8 mouse cellular contexts compared by ENCODE assay signal in the genomic region with DNA sequence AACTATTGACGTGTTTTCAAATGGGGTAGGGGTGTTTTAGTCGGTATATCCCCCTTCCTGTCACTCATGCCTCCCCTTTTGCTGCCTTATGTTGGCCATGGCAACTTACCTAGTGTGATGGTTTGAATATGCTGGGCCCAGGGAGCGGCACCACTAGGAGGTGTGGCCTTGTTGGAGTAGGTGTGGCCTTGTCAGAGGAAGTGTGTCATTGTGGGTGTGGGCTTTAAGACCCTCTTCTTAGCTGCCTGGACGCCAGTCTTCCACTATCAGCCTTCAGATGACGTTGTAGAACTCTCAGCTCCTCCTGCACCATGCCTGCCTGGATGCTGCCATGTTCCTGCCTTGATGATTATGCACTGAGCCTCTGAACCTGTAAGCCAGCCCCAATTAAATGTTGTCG. TPM values are rescaled to one million over a fixed set of nuclear protein-coding genes. Genes with fewer than 3 reads are reported as not detected.
A peak's percentile ranks its signal among the peaks of the same experiment; 100 is the strongest.
DNase-seq lines count a peak whose midpoint lies in the region; ATAC-seq and TF ChIP-seq lines count a peak whose summit lies in the region.

Rcan1 (minus strand) TSS at position 162 of the 400 bp plus-strand sequence.

- 74% methylated on average over 6 of the region's 6 CpGs for WGBS in forebrain, embryonic 14.5 days
- WGBS in hindbrain, embryonic 12.5 days: 72% methylated on average over 6 of the region's 6 CpGs
- whole genome bisulfite sequencing in macrophage (ENCODE audit: missing documents): 90% methylated on average over 6 of the region's 6 CpGs

- peaks cover 8% of the 10 kb centered on the region for H3K4me1 ChIP-seq in ES-Bruce4 (ENCODE audit: control insufficient read depth, insufficient read depth, low read length)
- H3K4me1 ChIP-seq in forebrain, embryonic 14.5 days (ENCODE audit: control insufficient read depth, insufficient read depth, low read length): no peaks in the 10 kb centered on the region
- no peaks in the 10 kb centered on the region for H3K4me1 ChIP-seq in hindbrain, embryonic 12.5 days

- no peaks in the 10 kb centered on the region for H3K79me3 ChIP-seq in C2C12 (ENCODE audit: low read depth)

- no peak within 1 kb of the TSS for H3K4me2 ChIP-seq in forebrain, embryonic 14.5 days (ENCODE audit: low read length)
- H3K4me2 ChIP-seq in hindbrain, embryonic 12.5 days (replicated peaks): no peak within 1 kb of the TSS

- no peak for TF ChIP-seq EP300 in ES-Bruce4 (IDR thresholded peaks at IDR 0.05; ENCODE audit: insufficient read depth, low read depth, low read length)

- no peaks in the 10 kb centered on the region for H3K36me3 ChIP-seq in C2C12 (ENCODE audit: control insufficient read depth, insufficient read depth)
- no peaks in the 10 kb centered on the region for H3K36me3 ChIP-seq in ES-Bruce4 (ENCODE audit: control insufficient read depth, insufficient read depth, low read length, poor library complexity, severe bottlenecking)
- H3K36me3 ChIP-seq in forebrain, embryonic 14.5 days (ENCODE audit: control insufficient read depth, insufficient read depth, low read length): no peaks in the 10 kb centered on the region
- no peaks in the 10 kb centered on the region for H3K36me3 ChIP-seq in hindbrain, embryonic 12.5 days
- no peaks in the 10 kb centered on the region for H3K36me3 ChIP-seq in macrophage (ENCODE audit: inconsistent target)

- no peak for DNase-seq in forebrain, embryonic 14.5 days (ENCODE audit: low spot score)
- DNase-seq in urinary bladder, postnatal 25 days (ENCODE audit: low spot score): no peak
- no peak for DNase-seq in kidney, postnatal 36 days

- no peak within 1 kb of the TSS for H3K9ac ChIP-seq in ES-Bruce4 (ENCODE audit: low read depth, poor library complexity, severe bottlenecking)
- no peak within 1 kb of the TSS for H3K9ac ChIP-seq in forebrain, embryonic 14.5 days (ENCODE audit: low read length)
- H3K9ac ChIP-seq in hindbrain, embryonic 12.5 days: no peak within 1 kb of the TSS

- no peak within 1 kb of the TSS for H3K4me3 ChIP-seq in C2C12 (ENCODE audit: insufficient read depth, poor library complexity, severe bottlenecking)
- peak within 1 kb of the TSS; percentile 53 for H3K4me3 ChIP-seq in ES-Bruce4 (ENCODE audit: low read depth, low read length)
- no peak within 1 kb of the TSS for H3K4me3 ChIP-seq in forebrain, embryonic 14.5 days (ENCODE audit: low read depth, low read length)
- no peak within 1 kb of the TSS for H3K4me3 ChIP-seq in hindbrain, embryonic 12.5 days
- no peak within 1 kb of the TSS for H3K4me3 ChIP-seq in macrophage (ENCODE audit: inconsistent target)

- no peak for ATAC-seq in forebrain, embryonic 14.5 days
- no peak for ATAC-seq in hindbrain, embryonic 12.5 days (ENCODE audit: low FRiP score)
- ATAC-seq in frontal cortex, adult (ENCODE audit: low TSS enrichment): no peak

- TF ChIP-seq CTCF in C2C12 (IDR thresholded peaks at IDR 0.05; ENCODE audit: control insufficient read depth, insufficient read depth, insufficient read length) (no peak), ES-Bruce4 (IDR thresholded peaks at IDR 0.05; ENCODE audit: low read depth, low read length) (no peak)

- no peaks in the 10 kb centered on the region for H3K9me3 ChIP-seq in ES-Bruce4 (replicated peaks; ENCODE audit: control insufficient read depth, insufficient read depth, low read length, poor library complexity, severe bottlenecking)
- no peaks in the 10 kb centered on the region for H3K9me3 ChIP-seq in forebrain, embryonic 14.5 days (replicated peaks; ENCODE audit: control insufficient read depth, low read length)
- no peaks in the 10 kb centered on the region for H3K9me3 ChIP-seq in hindbrain, embryonic 12.5 days (replicated peaks)

- no peak within 1 kb of the TSS for H3K27ac ChIP-seq in ES-Bruce4 (ENCODE audit: insufficient read depth, low read length)
- H3K27ac ChIP-seq in forebrain, embryonic 14.5 days (ENCODE audit: low read depth, low read length): no peak within 1 kb of the TSS
- H3K27ac ChIP-seq in hindbrain, embryonic 12.5 days: no peak within 1 kb of the TSS
- H3K27ac ChIP-seq in macrophage: no peak within 1 kb of the TSS

- peak; percentile 55 for TF ChIP-seq POLR2A in ES-Bruce4 (IDR thresholded peaks at IDR 0.05; ENCODE audit: insufficient read depth, low read length)

- no peaks in the 10 kb centered on the region for H3K27me3 ChIP-seq in C2C12 (ENCODE audit: control insufficient read depth, insufficient read depth, insufficient read length)
- H3K27me3 ChIP-seq in ES-Bruce4 (ENCODE audit: control insufficient read depth, insufficient read depth, low read length, poor library complexity, severe bottlenecking): no peaks in the 10 kb centered on the region
- no peaks in the 10 kb centered on the region for H3K27me3 ChIP-seq in forebrain, embryonic 14.5 days (replicated peaks; ENCODE audit: control insufficient read depth, insufficient read depth, low read length)
- H3K27me3 ChIP-seq in hindbrain, embryonic 12.5 days: no peaks in the 10 kb centered on the region; the same call in 1 of the 2 replicates

- H3ac ChIP-seq in C2C12 (ENCODE audit: control insufficient read depth, insufficient read length, low read depth): no peak within 1 kb of the TSS

- H3K79me2 ChIP-seq in C2C12 (ENCODE audit: control insufficient read depth, insufficient read depth) (no peaks in the 10 kb centered on the region), macrophage (ENCODE audit: inconsistent target) (no peaks in the 10 kb centered on the region)

TF ChIP-seq in C2C12, 6 proteins besides CTCF, POLR2A, EP300 and RAD21:
- TF ChIP-seq FOSL1 (IDR thresholded peaks at IDR 0.05; ENCODE audit: insufficient read depth, low read length, poor library complexity, severe bottlenecking) (no peak), USF1 (IDR thresholded peaks at IDR 0.05; ENCODE audit: low read depth) (no peak), CEBPB (IDR thresholded peaks at IDR 0.05; ENCODE audit: low read depth) (no peak), MAX (IDR thresholded peaks at IDR 0.05) (no peak), MYOG (IDR thresholded peaks at IDR 0.05; ENCODE audit: control insufficient read depth, extremely low read depth, insufficient read length) (no peak), MYOD1 (IDR thresholded peaks at IDR 0.05; ENCODE audit: control insufficient read depth, insufficient read length, low read depth) (no peak)
TF ChIP-seq in C2C12: peak in this region for 0.

RNA-seq across cellular contexts. Expression of gene Rcan1, which starts in this region (rescaled TPM):
- 17.4 TPM for polyA plus RNA-seq in C2C12 (2012; fragmentation: generic; extraction: Trizol)
- 37.2 and 42.8 TPM in 2 replicates for polyA plus RNA-seq in ES-Bruce4 (2011; ENCODE audit: insufficient read depth, insufficient read length, low read depth, missing spikeins)
- polyA plus RNA-seq in forebrain, embryonic 14.5 days (2014; fragmentation: Nextera tagmentation; extraction: Ambion mirVana): 46.3 and 49.0 TPM in 2 replicates
- 44.5 and 47.2 TPM in 2 replicates for polyA plus RNA-seq in hindbrain, embryonic 12.5 days (2016; fragmentation: Nextera tagmentation; extraction: Ambion mirVana)
- total RNA-seq in macrophage (2018; cell fraction: chromatin; rRNA removed): 100 to 1,000 TPM in 6 of 26 experiments, 10 to 100 TPM in 7, 1 to 10 TPM in 13; 2.6 to 320 (median 10.4) TPM
- 100 to 1,000 TPM in 5 of 26 experiments, 10 to 100 TPM in 21; 13.9 to 374 (median 26.6) TPM for total RNA-seq in macrophage (2018; cell fraction: cytosol; rRNA removed)
- 100 to 1,000 TPM in 8 of 26 experiments, 10 to 100 TPM in 15, 1 to 10 TPM in 3; 7.8 to 467 (median 26.1) TPM for total RNA-seq in macrophage (2018; cell fraction: nucleus; rRNA removed)
- polyA plus RNA-seq in macrophage (2018): 27.6 to 35.2 TPM (median 30.7 TPM) in 3 replicates
